Comparison of ENCODE assay signal across 8 mouse cellular contexts in the genomic region with DNA sequence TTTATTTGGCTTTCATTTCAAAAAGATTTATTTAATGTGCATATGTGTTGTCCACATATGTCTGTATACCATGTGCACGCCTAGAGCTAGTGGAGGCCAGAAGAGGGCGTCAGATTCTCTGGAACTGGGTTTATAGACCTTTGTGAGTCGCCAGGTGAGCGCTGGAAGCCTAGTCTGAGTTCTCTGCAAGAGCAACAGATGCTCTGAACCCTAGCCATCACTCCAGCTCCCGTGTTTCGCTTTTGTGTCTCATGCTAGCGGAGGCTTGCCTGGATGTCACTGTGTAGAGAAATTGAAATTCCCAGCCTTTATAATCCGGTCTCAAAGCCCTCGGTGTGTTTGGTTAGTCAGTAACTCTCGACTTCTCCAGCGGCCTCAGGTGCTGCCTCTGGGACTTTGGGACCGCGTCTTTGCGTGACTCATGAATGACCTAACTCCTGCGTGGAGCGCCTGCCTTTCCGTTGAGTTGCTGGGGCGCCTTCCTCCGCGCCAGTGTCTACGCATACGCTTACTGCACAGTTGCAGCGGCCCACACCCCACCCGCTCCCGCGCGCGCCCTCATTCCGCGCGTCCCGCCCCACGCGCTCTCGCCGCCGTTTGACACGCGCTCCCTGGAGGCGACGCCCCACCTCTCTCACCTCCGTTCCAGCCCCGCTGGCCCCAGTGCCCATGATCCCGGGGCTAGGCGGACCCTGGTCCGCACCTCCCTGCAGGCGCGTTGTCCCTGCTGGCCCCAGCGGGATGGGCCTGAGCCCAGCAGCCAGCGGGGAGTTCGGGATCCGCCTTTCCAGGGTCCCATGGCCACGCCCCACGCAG. TPM values are rescaled to one million over a fixed set of nuclear protein-coding genes. Genes with fewer than 3 reads are reported as not detected.
DNase-seq lines count a peak whose midpoint lies in the region; ATAC-seq and TF ChIP-seq lines count a peak whose summit lies in the region.

A gene (plus strand): TSS at position 600 of the 816 bp plus-strand sequence.

- peak within 1 kb of the TSS; percentile 3 for H3K4me3 ChIP-seq in lung, adult 2 months (replicated peaks; ENCODE audit: extremely low read depth, low read depth, low read length)
- peak within 1 kb of the TSS; percentile 45 for H3K4me3 ChIP-seq in heart, embryonic 16.5 days (ENCODE audit: low read length)
- H3K4me3 ChIP-seq in midbrain, embryonic 13.5 days (replicated peaks): peak within 1 kb of the TSS; percentile 45

- H3K36me3 ChIP-seq in heart, embryonic 16.5 days (ENCODE audit: control insufficient read depth, insufficient read depth): no peaks in the 10 kb centered on the region
- no peaks in the 10 kb centered on the region for H3K36me3 ChIP-seq in midbrain, embryonic 13.5 days

- 5% methylated on average over 54 of the region's 54 CpGs for WGBS in lung, adult 2 months
- 5% methylated on average over 54 of the region's 54 CpGs for WGBS in heart, embryonic 16.5 days
- 4% methylated on average over 54 of the region's 54 CpGs for WGBS in midbrain, embryonic 13.5 days

- ATAC-seq in heart, embryonic 16.5 days (replicated peaks; ENCODE audit: extremely low read depth, insufficient read depth, low FRiP score): 0 out of 2 replicates have a peak, but pooled peaks have one; percentile 61
- peak; percentile 73 for ATAC-seq in midbrain, embryonic 13.5 days

- TF ChIP-seq POLR2A in lung, adult 2 months (IDR thresholded peaks at IDR 0.05; ENCODE audit: borderline replicate concordance, extremely low read depth, low read depth, low read length): no peak

- no peaks in the 10 kb centered on the region for H3K9me3 ChIP-seq in heart, embryonic 16.5 days (replicated peaks; ENCODE audit: control insufficient read depth, low read length)
- no peaks in the 10 kb centered on the region for H3K9me3 ChIP-seq in midbrain, embryonic 13.5 days

- peak within 1 kb of the TSS; percentile 58 for H3K9ac ChIP-seq in heart, embryonic 16.5 days (ENCODE audit: low read length)
- peak within 1 kb of the TSS; percentile 63 for H3K9ac ChIP-seq in midbrain, embryonic 13.5 days (replicated peaks)

- TF ChIP-seq CTCF in lung, adult 2 months (IDR thresholded peaks at IDR 0.05; ENCODE audit: insufficient read depth, low read length): no peak

- H3K4me2 ChIP-seq in heart, embryonic 16.5 days (ENCODE audit: low read depth, low read length): peak within 1 kb of the TSS; percentile 69
- peak within 1 kb of the TSS; percentile 83 for H3K4me2 ChIP-seq in midbrain, embryonic 13.5 days (replicated peaks)

- no peak within 1 kb of the TSS for H3K27ac ChIP-seq in heart, embryonic 16.5 days (ENCODE audit: low read length)
- H3K27ac ChIP-seq in midbrain, embryonic 13.5 days: no peak within 1 kb of the TSS

- peaks cover 12% of the 10 kb centered on the region for H3K27me3 ChIP-seq in heart, embryonic 16.5 days (ENCODE audit: control insufficient read depth, insufficient read depth, low read length)
- H3K27me3 ChIP-seq in midbrain, embryonic 13.5 days: peaks cover 34% of the 10 kb centered on the region

- peaks cover 5% of the 10 kb centered on the region; the same call in 1 of the 2 replicates for H3K4me1 ChIP-seq in lung, adult 2 months (ENCODE audit: control insufficient read depth, insufficient read depth, low read length)
- peaks cover 14% of the 10 kb centered on the region for H3K4me1 ChIP-seq in heart, embryonic 16.5 days (ENCODE audit: control insufficient read depth, insufficient read depth, low read length)
- peaks cover 14% of the 10 kb centered on the region for H3K4me1 ChIP-seq in midbrain, embryonic 13.5 days (replicated peaks)

- peak; percentile 23 for DNase-seq in lung, adult 2 months
- no peak for DNase-seq in lung, postnatal 25 days (ENCODE audit: low spot score)
- peak; percentile 34 for DNase-seq in embryo, embryonic 9.5 days (ENCODE audit: extremely low spot score)
- DNase-seq in layer of hippocampus, postnatal 36 days: peak; percentile 59 to 60
- peak; percentile 9 for DNase-seq in testis, postnatal 14 days (ENCODE audit: low spot score)
- DNase-seq in natural killer cell, adult 2 months (ENCODE audit: low spot score in 2 of 2): no peak

RNA-seq across cellular contexts. Expression of the gene that starts here (rescaled TPM):
- 0.15 and 0.40 TPM in 2 replicates for polyA plus RNA-seq in lung, adult 2 months (2012; rRNA removed)
- polyA plus RNA-seq in heart, embryonic 16.5 days (2015; fragmentation: Nextera tagmentation; extraction: Ambion mirVana): not detected in 2 replicates
- not detected for total RNA-seq in layer of hippocampus, postnatal 36 days (2021)
- not detected in 2 replicates for polyA plus RNA-seq in midbrain, embryonic 13.5 days (2015; fragmentation: Nextera tagmentation; extraction: Ambion mirVana)

Comparison
In these comparisons a context has a peak if more than half of its experiments do, and no peak if none do; other contexts are left out.
1. Peak in DNase-seq and H3K4me3 ChIP-seq in lung, adult 2 months; RNA of the gene not detected or under 1 TPM.
2. Peak in ATAC-seq, H3K4me3 ChIP-seq, H3K9ac ChIP-seq and H3K4me2 ChIP-seq in heart, embryonic 16.5 days; RNA of the gene not detected or under 1 TPM.
3. Peak in DNase-seq in layer of hippocampus, postnatal 36 days; RNA of the gene not detected or under 1 TPM.
4. Peak in ATAC-seq, H3K4me3 ChIP-seq, H3K9ac ChIP-seq and H3K4me2 ChIP-seq in midbrain, embryonic 13.5 days; RNA of the gene not detected or under 1 TPM.
5. DNase-seq: peak in embryo, embryonic 9.5 days (single experiment) and testis, postnatal 14 days (single experiment); none in lung, postnatal 25 days (single experiment) and natural killer cell, adult 2 months (0 of 2).
6. Peak in every context shown above with its lines, with median percentiles within 50 percentile points of each other: H3K4me3 ChIP-seq.